Mouse (Mus musculus): ENCODE measurements around the gene N4bp2l1. TPM values are rescaled to one million over a fixed set of nuclear protein-coding genes. Genes with fewer than 3 reads are reported as not detected.

The N4bp2l1 gene
- total RNA-seq, 2 experiments from 2014 or later, result 2.8 to 4.8 TPM

GRCm38 (mm10) chr5:150599301-150600294, 2.6 kb upstream of the N4bp2l1 start:
- intact Hi-C loops (cut with DNase I), result no loop called here
- no peak for DNase-seq

- no peak for DNase-seq
- intact Hi-C loops (cut with DNase I), result no loop called here
These were observed 1.5 kb upstream of the N4bp2l1 start for GRCm38 (mm10) chr5:150598202-150599119.

- intact Hi-C loops (cut with DNase I), result no loop called here
- DNase-seq, result no peak
These were observed 1.5 kb downstream of the N4bp2l1 start for GRCm38 (mm10) chr5:150595366-150596016.

GRCm38 (mm10) chr5:150594649-150595339, 2.2 kb downstream of the N4bp2l1 start:
- intact Hi-C loops (cut with DNase I), result loop anchor here (5.0 kb wide), 1 partner anchor 68 kb away; no protein-coding TSS in a partner anchor

GRCm38 (mm10) chr5:150593756-150594648, 3.0 kb downstream of the N4bp2l1 start:
- DNase-seq, result peak; percentile 53 to 62
- intact Hi-C loops (cut with DNase I), result loop anchor here (5.0 kb wide), 1 partner anchor 68 kb away; no protein-coding TSS in a partner anchor

More at GRCm38 (mm10) chr5:150594649-150595339, 2.2 kb downstream of the N4bp2l1 start:
- DNase-seq, result no peak

- intact Hi-C loops (cut with DNase I), result loop anchor here (5.0 kb wide), 1 partner anchor 69 kb away; no protein-coding TSS in a partner anchor
- DNase-seq, result peak; percentile 24 to 33
These were observed 3.9 kb downstream of the N4bp2l1 start for GRCm38 (mm10) chr5:150592904-150593755.

GRCm38 (mm10) chr5:150592186-150592903, 4.6 kb downstream of the N4bp2l1 start:
- DNase-seq, result no peak
- intact Hi-C loops (cut with DNase I), result loop anchor here (5.0 kb wide), 1 partner anchor 70 kb away; no protein-coding TSS in a partner anchor

- intact Hi-C loops (cut with DNase I), result loop anchor here (5.0 kb wide), 1 partner anchor 72 kb away; no protein-coding TSS in a partner anchor
- DNase-seq, result no peak
These were observed 7.0 kb downstream of the N4bp2l1 start for GRCm38 (mm10) chr5:150589945-150590344.

- no peak for DNase-seq
These were observed 12.7 kb downstream of the N4bp2l1 start for GRCm38 (mm10) chr5:150584337-150584729.

GRCm38 (mm10) chr5:150583622-150584336, 13.2 kb downstream of the N4bp2l1 start:
- peak; percentile 19 to 40 for DNase-seq
- intact Hi-C loops (cut with DNase I), result no loop called here

More at GRCm38 (mm10) chr5:150584337-150584729, 12.7 kb downstream of the N4bp2l1 start:
- intact Hi-C loops (cut with DNase I), result no loop called here

GRCm38 (mm10) chr5:150583181-150583580, 13.8 kb downstream of the N4bp2l1 start:
- intact Hi-C loops (cut with DNase I), result no loop called here
- DNase-seq, result no peak

- intact Hi-C loops (cut with DNase I), result no loop called here
- DNase-seq, result no peak
These were observed 15.8 kb downstream of the N4bp2l1 start for GRCm38 (mm10) chr5:150581180-150581579.

- DNase-seq, result no peak
- intact Hi-C loops (cut with DNase I), result no loop called here
These were observed 18.3 kb downstream of the N4bp2l1 start for GRCm38 (mm10) chr5:150578613-150579171.

GRCm38 (mm10) chr5:150576832-150577231, 20.2 kb downstream of the N4bp2l1 start:
- DNase-seq, result no peak
- intact Hi-C loops (cut with DNase I), result no loop called here

- intact Hi-C loops (cut with DNase I), result no loop called here
- DNase-seq, result no peak
These were observed 22.1 kb downstream of the N4bp2l1 start for GRCm38 (mm10) chr5:150574885-150575284.

GRCm38 (mm10) chr5:150574403-150574802, 22.6 kb downstream of the N4bp2l1 start:
- DNase-seq, result no peak
- intact Hi-C loops (cut with DNase I), result no loop called here

Data from heart, postnatal 14 days (tissue).